Mouse (Mus musculus) heart, postnatal 0 days (tissue): ENCODE results near the gene Gab2.

ENCODE experiments used
- CTCF ChIP-seq: IDR thresholded peaks from 2 replicates; pipeline ENCODE4 v1.5.1; 2016; ENCODE audit warnings: antibody characterized with exemption, control low read depth, low read depth
- EP300 ChIP-seq: IDR thresholded peaks from 2 replicates; pipeline ENCODE4 v1.6.1; 2016; ENCODE audit warnings: antibody characterized with exemption, low read depth

- TF ChIP-seq CTCF (no peak), EP300 (no peak)
Observed at GRCm38 (mm10) chr7:97332667-97333041, 251.3 kb downstream of the Gab2 start.
